Mouse (Mus musculus): ENCODE measurements around the gene Hao1.

The Hao1 gene

GRCm38 (mm10) chr2:134554221-134554727 lies at the start of gene Hao1:
Gene Hao1 (minus strand): TSS chr2:134554368.
- DNase-seq (ENCODE audit: low spot score in 2 of 2): no peak

GRCm38 (mm10) chr2:134591081-134591694 lies 37.0 kb upstream of the Hao1 start:
- no peak for DNase-seq (ENCODE audit: low spot score in 2 of 2)

DNA sequence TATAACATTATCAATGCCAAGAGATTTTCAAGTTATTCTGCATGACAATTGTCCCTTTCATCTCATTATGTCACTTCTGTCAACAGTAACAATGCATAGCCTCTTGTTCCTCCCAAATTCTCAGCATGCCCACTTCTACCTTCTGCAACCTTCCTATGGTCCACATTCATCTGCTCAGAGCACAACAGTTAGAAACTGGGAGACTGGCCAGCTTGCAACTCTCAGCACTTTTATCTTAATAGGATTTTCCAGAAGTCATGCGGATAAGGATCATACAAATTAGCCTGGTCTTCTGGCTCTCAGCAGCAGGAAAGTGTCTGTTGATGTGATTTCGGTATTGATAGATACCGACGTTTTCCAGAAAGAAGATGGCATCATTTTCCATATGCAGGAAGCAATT lies 31.1 kb upstream of the Hao1 start:
- DNase-seq (ENCODE audit: low spot score in 2 of 2): no peak

- no peak for DNase-seq (ENCODE audit: low spot score in 2 of 2)
Observed at GRCm38 (mm10) chr2:134559422-134559821, 5.3 kb upstream of the Hao1 start.

- no peak for DNase-seq (ENCODE audit: low spot score in 2 of 2)
Observed at GRCm38 (mm10) chr2:134552358-134552757, 1.8 kb downstream of the Hao1 start.

DNA sequence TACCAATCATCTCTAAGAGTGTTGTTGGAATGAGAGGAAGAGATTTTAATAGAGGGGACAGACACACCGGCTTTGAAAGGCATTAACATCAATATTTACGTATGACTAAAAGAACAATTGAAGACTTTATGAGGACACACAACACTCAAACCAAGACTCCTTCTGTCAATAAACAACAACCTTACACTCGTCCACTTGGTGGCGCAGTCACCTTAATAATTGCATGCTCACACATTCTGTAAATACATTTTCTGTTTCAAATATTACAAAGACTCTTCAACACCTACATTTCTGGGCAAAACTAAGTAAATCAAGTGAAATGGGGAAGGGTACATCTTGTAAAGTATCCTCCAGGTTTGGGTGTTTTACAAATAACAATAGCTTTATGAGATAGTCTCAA lies 4.4 kb downstream of the Hao1 start:
- DNase-seq (ENCODE audit: low spot score in 2 of 2): peak in 1 of 2 experiments; percentile 17

DNA sequence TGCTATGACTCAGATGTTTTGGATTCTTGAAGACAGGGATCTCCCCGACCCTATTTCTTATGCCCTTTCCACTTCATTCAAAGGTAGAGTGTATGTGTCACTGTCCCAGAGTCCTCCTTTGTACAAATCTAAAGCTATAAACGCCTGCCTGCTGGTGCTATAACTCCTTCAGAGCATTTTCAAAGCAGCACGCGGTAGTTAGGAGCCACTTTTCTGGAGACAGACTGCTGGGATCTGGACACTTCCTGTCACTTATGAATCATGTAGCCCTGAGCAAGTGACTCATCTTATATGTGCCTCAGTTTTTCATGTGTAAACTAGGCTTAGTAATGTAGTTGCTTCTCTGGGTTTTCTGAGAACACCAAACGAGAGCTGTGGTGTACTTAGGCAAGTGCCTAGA lies 9.1 kb downstream of the Hao1 start:
- DNase-seq (ENCODE audit: low spot score in 2 of 2): no peak

GRCm38 (mm10) chr2:134544321-134545065 lies 9.7 kb downstream of the Hao1 start:
- DNase-seq (ENCODE audit: low spot score in 2 of 2): no peak

DNA sequence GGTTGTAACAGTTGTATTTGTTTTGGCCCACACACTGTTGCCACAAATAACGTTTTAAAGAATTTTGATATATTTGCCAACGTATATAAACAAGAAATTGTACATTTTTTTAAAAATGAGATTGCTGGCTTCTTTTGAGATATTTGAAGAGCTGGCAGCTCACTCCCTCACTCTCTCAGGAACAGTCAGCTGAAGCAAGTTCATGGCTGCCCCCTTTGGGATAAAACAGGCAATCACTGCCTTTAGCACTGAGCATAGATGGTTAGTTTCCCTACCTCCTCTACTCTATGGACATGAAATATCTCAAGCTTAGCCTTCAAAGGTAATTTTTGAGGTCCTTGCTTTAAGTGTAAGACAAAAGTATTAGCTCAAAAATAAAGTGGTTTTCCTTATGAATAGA lies 10.7 kb downstream of the Hao1 start:
- DNase-seq (ENCODE audit: low spot score in 2 of 2): no peak

DNA sequence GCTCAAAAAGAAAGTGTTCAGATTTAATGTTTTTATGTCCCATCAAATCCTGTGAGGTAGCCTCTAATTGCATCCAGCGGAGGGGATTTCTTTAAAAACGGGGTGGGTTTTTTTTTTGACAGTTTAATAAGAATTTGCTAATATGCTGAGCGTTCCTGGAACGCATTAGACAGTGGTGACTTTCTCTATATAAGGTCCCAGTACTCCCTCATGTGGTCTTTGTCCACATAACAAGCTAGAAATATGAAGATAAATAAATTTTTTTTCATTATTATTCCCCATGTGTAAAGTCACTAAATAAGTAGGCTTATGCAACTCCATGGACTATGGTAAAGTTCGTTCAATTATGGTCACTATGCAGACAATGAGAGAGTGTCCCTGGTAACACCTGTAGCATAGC lies 13.1 kb downstream of the Hao1 start:
- DNase-seq (ENCODE audit: low spot score in 2 of 2): no peak

DNA sequence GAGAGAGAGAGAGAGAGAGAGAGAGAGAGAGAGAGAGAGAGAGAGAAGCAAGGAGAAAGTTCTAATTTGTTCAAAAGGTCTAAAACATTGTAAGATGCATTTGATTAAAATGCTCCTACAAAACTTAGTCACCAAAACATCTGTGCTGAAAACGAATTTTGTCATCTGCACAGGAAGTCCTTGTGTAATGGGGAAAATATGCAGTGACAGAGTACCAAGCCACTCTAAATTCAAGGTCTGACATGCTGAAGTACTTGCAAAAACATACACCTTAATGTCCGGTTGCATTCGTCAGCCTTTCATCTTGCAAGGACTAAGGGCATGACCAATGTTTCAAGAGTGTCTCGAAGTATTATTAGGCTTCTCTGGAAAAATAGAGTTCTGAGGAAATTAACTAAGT lies 15.7 kb downstream of the Hao1 start:
- no peak for DNase-seq (ENCODE audit: low spot score in 2 of 2)

DNA sequence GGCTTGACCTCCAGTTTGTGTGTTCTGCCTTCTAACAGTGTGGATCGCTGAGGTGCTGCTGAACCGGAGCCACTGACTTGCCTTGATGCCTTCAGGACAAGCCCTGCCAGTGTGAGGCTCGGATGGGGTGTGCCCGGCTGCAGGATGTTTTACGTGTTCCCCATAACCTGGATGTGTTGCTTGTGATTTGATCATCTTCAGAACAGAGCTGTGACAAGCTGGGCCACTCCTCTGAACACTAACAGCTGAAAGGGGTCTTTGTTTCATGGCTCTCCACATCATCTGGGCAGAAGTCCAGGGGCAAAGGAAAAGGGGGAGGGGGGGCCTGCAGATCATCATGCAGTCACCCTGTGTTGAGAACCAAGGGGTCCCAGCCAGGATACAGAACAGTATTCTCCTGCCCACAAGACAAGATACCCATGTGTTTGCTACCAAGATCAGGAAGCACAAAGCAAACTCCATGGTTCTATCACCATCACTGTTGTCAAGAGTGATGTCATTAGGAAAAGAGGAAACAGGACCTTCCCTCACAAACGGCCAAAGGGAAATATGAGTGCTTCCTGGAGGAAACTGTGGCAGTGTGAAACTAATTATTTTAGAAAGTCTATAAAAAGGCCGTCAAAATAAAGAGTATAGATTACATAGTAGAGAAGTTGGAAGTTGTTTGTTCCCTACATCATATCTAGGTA lies 25.9 kb downstream of the Hao1 start:
- DNase-seq (ENCODE audit: low spot score in 2 of 2): no peak

GRCm38 (mm10) chr2:134527419-134528114 lies 26.6 kb downstream of the Hao1 start:
- no peak for DNase-seq (ENCODE audit: low spot score in 2 of 2)

GRCm38 (mm10) chr2:134518042-134518441 lies 36.1 kb downstream of the Hao1 start:
- DNase-seq (ENCODE audit: low spot score in 2 of 2): no peak

DNA sequence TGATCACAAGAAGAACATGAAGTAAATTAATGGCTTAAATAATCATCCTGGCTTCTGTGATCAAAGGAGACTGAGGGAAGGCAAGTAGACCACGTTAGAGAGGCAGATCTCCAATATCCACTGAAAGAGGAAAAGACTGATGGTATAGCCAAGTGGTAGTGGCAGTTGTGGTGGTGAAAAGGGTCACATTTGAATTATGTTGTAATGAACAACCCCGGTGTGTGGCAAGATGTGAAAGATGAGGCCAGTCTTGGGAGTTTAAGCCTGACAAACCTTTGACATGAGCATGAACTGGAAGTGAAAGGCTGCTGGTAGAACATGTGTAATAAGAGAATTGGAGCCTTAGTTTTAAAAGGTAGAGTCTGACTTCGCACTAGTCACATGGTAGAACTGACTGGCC lies 54.4 kb downstream of the Hao1 start:
- no peak for DNase-seq (ENCODE audit: low spot score in 2 of 2)

- DNase-seq (ENCODE audit: low spot score in 2 of 2): no peak
Observed at GRCm38 (mm10) chr2:134498450-134498849, 55.7 kb downstream of the Hao1 start.

- DNase-seq (ENCODE audit: low spot score in 2 of 2): no peak
Observed at GRCm38 (mm10) chr2:134488671-134489070, 65.5 kb downstream of the Hao1 start.

- DNase-seq (ENCODE audit: low spot score in 2 of 2): no peak
Observed at GRCm38 (mm10) chr2:134486055-134486834, 67.9 kb downstream of the Hao1 start.

GRCm38 (mm10) chr2:134482683-134483082 lies 71.5 kb downstream of the Hao1 start:
- DNase-seq (ENCODE audit: low spot score in 2 of 2): no peak

DNA sequence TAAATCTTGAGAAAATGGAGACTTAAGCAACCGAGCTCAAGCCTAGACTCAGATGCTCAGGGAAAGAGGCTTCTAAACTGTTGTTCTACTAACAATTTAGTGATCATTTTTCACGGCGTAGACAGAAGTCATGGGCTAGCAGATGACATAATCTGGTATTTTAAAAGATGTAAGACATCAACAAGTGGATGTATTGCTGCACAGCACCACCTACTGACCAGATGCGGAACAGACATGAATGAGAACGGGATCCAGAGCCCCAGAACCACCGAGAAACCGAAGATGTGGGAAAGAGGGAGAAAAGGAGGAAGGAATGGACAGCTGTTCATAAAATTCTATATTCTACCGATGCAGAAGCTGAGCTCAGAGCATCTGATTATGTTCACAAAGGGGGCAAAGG lies 72.4 kb downstream of the Hao1 start:
- peak in 1 of 2 experiments; percentile 12 for DNase-seq (ENCODE audit: low spot score in 2 of 2)

GRCm38 (mm10) chr2:134481174-134481573 lies 73.0 kb downstream of the Hao1 start:
- DNase-seq (ENCODE audit: low spot score in 2 of 2): no peak

Data from spleen, postnatal 14 days (tissue).